Mouse (Mus musculus): ENCODE results near the gene Phtf2.

DNA sequence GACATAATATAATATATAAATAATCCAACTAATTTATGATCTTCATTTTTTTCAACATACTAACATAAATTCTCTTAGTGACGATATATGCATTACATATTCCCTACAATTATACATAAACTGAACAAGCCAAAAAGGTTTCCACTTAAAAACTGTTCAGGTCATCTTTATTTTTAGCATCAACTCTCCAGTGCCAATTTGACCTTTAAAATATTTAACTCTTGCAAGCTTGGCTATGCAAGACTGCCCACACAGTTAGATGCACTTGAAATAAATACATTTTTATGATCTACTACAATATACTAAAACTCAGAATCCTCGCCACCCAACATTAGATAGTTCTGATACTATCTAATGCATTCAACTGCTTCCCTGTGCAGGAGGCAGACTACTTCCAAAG lies 1.5 kb downstream of the Phtf2 start:
- no peak for TF ChIP-seq CTCF (conservative IDR thresholded peaks at IDR 0.05; ENCODE audit: low read length)
- no peak for TF ChIP-seq POU5F1 (IDR thresholded peaks at IDR 0.05; ENCODE audit: borderline replicate concordance, low read length)

All from E14TG2a.4 (cell line).